Mouse (Mus musculus): ENCODE data around the gene Dcdc2b. TPM values are rescaled to one million over a fixed set of nuclear protein-coding genes. Genes with fewer than 3 reads are reported as not detected.

Dcdc2b gene
- total RNA-seq, 4 experiments from 2014 or later = 0.32 to 1.2 (median 0.82) TPM

- DNase-seq (ENCODE audit: low spot score) = peak; percentile 51
These were observed 35.6 kb downstream of the Dcdc2b start, which contains the start of gene Fam167b for GRCm38 (mm10) chr4:129578466-129578865. Gene Fam167b (minus strand): TSS chr4:129578549.

GRCm38 (mm10) chr4:129577688-129578087 lies 36.4 kb downstream of the Dcdc2b start:
- no peak for DNase-seq (ENCODE audit: low spot score)

- peak; percentile 61 for DNase-seq (ENCODE audit: low spot score)
These were observed 37.1 kb downstream of the Dcdc2b start for GRCm38 (mm10) chr4:129576863-129577491.

GRCm38 (mm10) chr4:129575171-129575844 lies 38.7 kb downstream of the Dcdc2b start:
- DNase-seq (ENCODE audit: low spot score) = no peak

GRCm38 (mm10) chr4:129573430-129573829 lies 40.6 kb downstream of the Dcdc2b start, which contains the start of gene Lck:
Gene Lck (minus strand): TSS chr4:129573641.
- DNase-seq (ENCODE audit: low spot score) = no peak

- DNase-seq (ENCODE audit: low spot score) = no peak
These were observed 41.0 kb downstream of the Dcdc2b start for GRCm38 (mm10) chr4:129573093-129573370.

GRCm38 (mm10) chr4:129572236-129573092 lies 41.6 kb downstream of the Dcdc2b start:
- no peak for DNase-seq (ENCODE audit: low spot score)

- DNase-seq (ENCODE audit: low spot score) = no peak
These were observed 42.4 kb downstream of the Dcdc2b start for GRCm38 (mm10) chr4:129571551-129572084.

GRCm38 (mm10) chr4:129570028-129570427 lies 44.0 kb downstream of the Dcdc2b start:
- no peak for DNase-seq (ENCODE audit: low spot score)

GRCm38 (mm10) chr4:129568366-129568765 lies 45.7 kb downstream of the Dcdc2b start:
- no peak for DNase-seq (ENCODE audit: low spot score)

- DNase-seq (ENCODE audit: low spot score) = no peak
These were observed 48.9 kb downstream of the Dcdc2b start for GRCm38 (mm10) chr4:129565139-129565538.

GRCm38 (mm10) chr4:129563718-129564117 lies 50.3 kb downstream of the Dcdc2b start:
- DNase-seq (ENCODE audit: low spot score) = no peak

GRCm38 (mm10) chr4:129561184-129561583 lies 52.9 kb downstream of the Dcdc2b start:
- DNase-seq (ENCODE audit: low spot score) = no peak

Other genes starting within 250 kb of the Dcdc2b start
- 1 to 10 TPM; 2.1 to 3.7 (median 3.1) TPM for gene Zbtb8a, start 236.1 kb downstream of the Dcdc2b start, total RNA-seq (2022)
- gene Zbtb8b, start 173.4 kb downstream of the Dcdc2b start, total RNA-seq (2022) = under 1 TPM; 0.09 to 0.14 (median 0.09) TPM
- gene Bsdc1, start 152.7 kb downstream of the Dcdc2b start, total RNA-seq (2022) = 10 to 100 TPM; 50.3 to 54.6 (median 53.3) TPM
- gene Tssk3, start 123.2 kb downstream of the Dcdc2b start, total RNA-seq (2022) = not detected
- gene Fam229a, start 123.1 kb downstream of the Dcdc2b start, total RNA-seq (2022) = not detected
- gene Marcksl1, start 100.7 kb downstream of the Dcdc2b start, total RNA-seq (2022) = 1 to 10 TPM; 2.3 to 3.3 (median 3.2) TPM
- gene Hdac1, start 71.5 kb downstream of the Dcdc2b start, total RNA-seq (2022) = 10 to 100 TPM; 11.4 to 15.0 (median 12.8) TPM
- gene Lck, start 40.6 kb downstream of the Dcdc2b start, total RNA-seq (2022) = 1 to 10 TPM in 1 of 4 experiments, under 1 TPM in 2, not detected in 1; 0.14 to 1.3 (median 0.53) TPM
- gene Fam167b, start 35.7 kb downstream of the Dcdc2b start, total RNA-seq (2022) = under 1 TPM in 2 of 4 experiments, not detected in 2; 0.35 to 0.55 TPM
- gene Eif3i, start 13.6 kb downstream of the Dcdc2b start, total RNA-seq (2022) = 100 to 1,000 TPM; 118 to 136 (median 130) TPM
- 10 to 100 TPM; 40.4 to 44.9 (median 42.0) TPM for gene Tmem234, start 13.6 kb downstream of the Dcdc2b start, total RNA-seq (2022)
- 10 to 100 TPM; 14.6 to 22.9 (median 19.0) TPM for gene Iqcc, start 4.8 kb upstream of the Dcdc2b start, total RNA-seq (2022)
- gene Ccdc28b, start 9.7 kb upstream of the Dcdc2b start, total RNA-seq (2022) = 10 to 100 TPM; 11.9 to 20.3 (median 14.6) TPM
- gene Txlna, start 26.8 kb upstream of the Dcdc2b start, total RNA-seq (2022) = 10 to 100 TPM; 23.2 to 30.1 (median 25.8) TPM
- 10 to 100 TPM; 59.7 to 77.9 (median 72.2) TPM for gene Kpna6, start 58.5 kb upstream of the Dcdc2b start, total RNA-seq (2022)
- 1 to 10 TPM; 3.8 to 5.7 (median 5.3) TPM for gene Tmem39b, start 82.6 kb upstream of the Dcdc2b start, total RNA-seq (2022)
- gene Khdrbs1, start 128.0 kb upstream of the Dcdc2b start, total RNA-seq (2022) = 10 to 100 TPM; 33.9 to 38.6 (median 37.7) TPM
- 100 to 1,000 TPM; 196 to 239 (median 228) TPM for gene Ptp4a2, start 197.0 kb upstream of the Dcdc2b start, total RNA-seq (2022)